Mouse (Mus musculus) limb, embryonic 11.5 days (tissue): ENCODE measurements around the gene Tpst1. TPM values are rescaled to one million over a fixed set of nuclear protein-coding genes. Genes with fewer than 3 reads are reported as not detected.

Experiments
- ATAC-seq: fragments of 200-750 bp; cut with Nextera tagmentation; 2 replicates; pipeline ENCODE4 v1.8.0; 2017; ENCODE audit warnings: low read depth; ENCODE audit not compliant: insufficient number of reproducible peaks, low FRiP score, low TSS enrichment
- DNase-seq: peaks from one replicate; pipeline ENCODE4 v3.0.0-alpha.2; 2015; ENCODE audit warnings: low spot score
- H3K27ac ChIP-seq: fragments of 300-500 bp; sonication (generic); replicated peaks from 2 replicates; pipeline ENCODE4 v1.5.1; 2014; ENCODE audit warnings: low read depth, mild to moderate bottlenecking, low read length
- H3K27me3 ChIP-seq: fragments of 300-500 bp; sonication (generic); 2 replicates; pipeline ENCODE4 v1.6.1; 2014; ENCODE audit warnings: mild to moderate bottlenecking, low read length, mixed read lengths; ENCODE audit not compliant: control insufficient read depth, insufficient read depth
- H3K36me3 ChIP-seq: fragments of 300-500 bp; sonication (generic); 2 replicates; pipeline ENCODE4 v1.6.1; 2014; ENCODE audit warnings: mild to moderate bottlenecking, low read length, moderate library complexity, mixed read lengths; ENCODE audit not compliant: control insufficient read depth, insufficient read depth
- H3K4me1 ChIP-seq: fragments of 300-500 bp; sonication (generic); 2 replicates; pipeline ENCODE4 v1.6.1; 2014; ENCODE audit warnings: low read length, mixed read lengths; ENCODE audit not compliant: control insufficient read depth, insufficient read depth
- H3K4me2 ChIP-seq: fragments of 300-500 bp; sonication (generic); 2 replicates; pipeline ENCODE4 v1.6.1; 2014; ENCODE audit warnings: low read depth, mild to moderate bottlenecking, moderate library complexity; ENCODE audit not compliant: severe bottlenecking
- H3K4me3 ChIP-seq: fragments of 300-500 bp; sonication (generic); 2 replicates; pipeline ENCODE4 v1.5.1; 2014; ENCODE audit warnings: low read depth, low read length
- H3K9ac ChIP-seq: fragments of 300-500 bp; sonication (generic); 2 replicates; pipeline ENCODE4 v1.6.1; 2014; ENCODE audit warnings: mild to moderate bottlenecking, low read length
- H3K9me3 ChIP-seq: fragments of 300-500 bp; sonication (generic); 2 replicates; pipeline ENCODE4 v1.6.1; 2016; ENCODE audit warnings: low read length; ENCODE audit not compliant: control insufficient read depth
- WGBS: fragments of 180-500 bp; shearing (Covaris S2); extraction: QIAGEN DNeasy Blood & Tissue Kit; methylation state at CpG from one replicate; pipeline ENCODE4 v1.1.7; 2014; 5-methylcytosine and 5-hydroxymethylcytosine counted together
- polyA plus RNA-seq: library from polyadenylated mRNA; unstranded; fragments of >200 nt; fragmentation: Nextera tagmentation; extraction: Ambion mirVana; gene quantifications from 2 replicates; pipeline ENCODE4 v1.2.1, GENCODE M21; 2014

Gene Tpst1
- polyA plus RNA-seq, 1 experiment from 2014 or later, result 73.0 TPM

DNA sequence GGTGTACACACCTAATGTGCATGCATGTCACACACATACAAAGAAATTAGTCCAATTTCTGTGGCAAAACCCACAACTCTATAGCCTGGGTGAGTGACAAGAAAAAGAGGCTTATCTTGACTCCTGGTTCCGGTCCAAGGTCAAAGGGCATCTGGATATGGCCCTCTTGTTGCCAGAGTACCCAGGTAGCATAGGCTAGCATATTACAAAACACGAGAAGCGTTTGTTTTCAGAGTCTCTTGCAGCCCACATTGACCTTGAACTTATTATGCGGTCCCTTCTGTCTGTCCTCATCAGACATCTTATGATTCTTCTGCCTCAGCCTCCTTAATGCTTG lies 12.8 kb upstream of the Tpst1 start:
- H3K27ac ChIP-seq, result no peak overlapping the region
- WGBS, result 97% methylated on average over 4 of the region's 4 CpGs
- H3K4me3 ChIP-seq, result no peak overlapping the region
- no peaks in the 10 kb centered on the region for H3K4me1 ChIP-seq
- no peaks in the 10 kb centered on the region for H3K27me3 ChIP-seq
- no peak overlapping the region for H3K4me2 ChIP-seq
- no peaks in the 10 kb centered on the region for H3K9me3 ChIP-seq
- peaks cover 6% of the 10 kb centered on the region; the same call in 1 of the 2 replicates for H3K36me3 ChIP-seq
- ATAC-seq (no peak), DNase-seq (no peak)
- H3K9ac ChIP-seq, result no peak overlapping the region

DNA sequence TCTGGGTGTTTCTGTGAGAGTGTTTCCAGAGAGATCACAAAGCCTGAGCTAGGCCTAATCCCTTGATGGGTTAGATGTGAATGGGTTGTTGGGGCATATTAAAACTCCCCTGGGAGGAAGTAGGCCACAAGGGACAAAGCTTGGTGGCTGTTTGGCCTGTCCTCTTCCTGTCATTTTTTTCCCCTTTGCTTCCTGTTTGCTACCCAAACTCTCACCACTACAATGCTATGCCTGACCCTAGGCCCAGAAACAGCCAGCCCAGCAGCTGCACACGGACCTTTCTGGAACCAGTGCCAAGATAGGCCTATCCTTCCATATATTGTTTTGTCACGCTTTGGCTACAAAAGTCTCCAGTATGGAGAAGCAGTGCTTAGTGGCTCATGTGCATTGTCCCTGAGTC lies 11.0 kb upstream of the Tpst1 start:
- DNase-seq (no peak), ATAC-seq (no peak)
- Histone ChIP-seq H3K9ac (no peak overlapping the region), H3K27me3 (no peaks in the 10 kb centered on the region), H3K4me3 (no peak overlapping the region), H3K27ac (no peak overlapping the region), H3K36me3 (peaks cover 6% of the 10 kb centered on the region; the same call in 1 of the 2 replicates), H3K4me1 (no peaks in the 10 kb centered on the region), H3K4me2 (no peak overlapping the region), H3K9me3 (no peaks in the 10 kb centered on the region)
- 77% methylated on average over 2 of the region's 2 CpGs for WGBS

DNA sequence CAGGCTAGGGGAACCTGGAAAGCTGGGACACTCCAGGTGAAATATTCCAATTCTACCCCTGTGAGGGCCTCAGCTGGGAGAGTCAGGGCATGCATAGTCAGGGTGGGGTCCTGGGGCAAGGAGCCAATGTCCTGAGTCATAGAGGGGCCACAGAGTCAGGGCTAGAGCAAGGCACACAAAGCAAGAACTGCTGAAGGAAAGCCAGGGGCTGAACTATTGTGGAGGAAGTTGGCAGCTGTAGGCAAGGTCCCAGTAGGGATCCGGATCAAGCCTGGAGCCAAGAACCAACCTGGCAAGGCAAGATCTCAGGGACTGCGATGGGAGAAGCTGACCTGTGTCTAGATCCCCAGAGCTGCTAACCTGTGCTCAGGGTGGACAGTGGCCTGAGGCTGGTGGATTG lies 9.4 kb upstream of the Tpst1 start:
- Histone ChIP-seq H3K27me3 (no peaks in the 10 kb centered on the region), H3K27ac (no peak overlapping the region), H3K4me3 (no peak overlapping the region), H3K36me3 (peaks cover 4% of the 10 kb centered on the region; the same call in 1 of the 2 replicates), H3K4me1 (no peaks in the 10 kb centered on the region), H3K4me2 (no peak overlapping the region), H3K9me3 (no peaks in the 10 kb centered on the region), H3K9ac (no peak overlapping the region)
- WGBS, result 80% methylated on average over 2 of the region's 2 CpGs
- ATAC-seq (no peak), DNase-seq (no peak)

DNA sequence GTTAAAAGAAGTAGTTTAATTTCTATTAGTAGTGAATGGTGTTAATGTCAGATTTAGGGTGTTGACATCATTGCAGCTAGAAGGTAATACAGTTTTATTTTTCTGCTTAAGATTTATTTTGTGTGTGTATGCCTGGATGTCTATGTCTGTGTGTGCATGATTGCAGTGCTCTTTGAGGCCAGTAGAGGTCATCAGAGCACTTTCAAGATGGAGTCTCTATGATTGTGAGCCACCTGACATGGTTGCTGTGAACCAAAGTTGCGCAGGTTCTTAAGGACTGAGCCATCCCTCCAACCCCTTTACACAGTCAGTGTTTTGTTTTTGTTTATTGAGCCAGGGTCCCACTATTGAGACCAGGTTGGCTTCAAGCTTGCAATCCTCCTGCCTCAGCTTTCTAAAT lies 7.5 kb upstream of the Tpst1 start:
- DNase-seq, result no peak
- H3K36me3 ChIP-seq, result no peaks in the 10 kb centered on the region
- 100% methylated on average over 1 of the region's 1 CpGs for WGBS

DNA sequence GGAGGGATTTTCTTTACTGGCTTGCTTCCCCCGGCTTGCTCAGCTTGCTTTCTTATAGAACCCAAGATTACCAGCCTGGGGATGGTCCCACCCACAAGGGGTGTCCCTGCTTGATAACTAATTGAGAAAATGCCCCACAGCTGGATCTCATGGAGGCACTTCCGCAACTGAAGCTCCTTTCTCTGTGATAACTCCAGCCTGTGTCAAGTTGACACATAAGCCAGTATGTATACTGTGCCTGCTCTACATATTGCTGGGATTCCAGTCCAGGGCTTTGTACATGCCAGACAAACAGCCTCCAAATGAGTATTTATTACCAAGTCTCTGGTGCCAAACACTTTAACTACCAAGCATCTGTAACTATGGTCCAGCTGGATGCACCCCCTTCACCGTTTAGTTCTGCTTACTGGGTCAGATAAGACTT lies 5.3 kb upstream of the Tpst1 start:
- DNase-seq (no peak), ATAC-seq (no peak)
- Histone ChIP-seq H3K27me3 (no peaks in the 10 kb centered on the region), H3K4me3 (no peak overlapping the region), H3K4me2 (no peak overlapping the region), H3K36me3 (no peaks in the 10 kb centered on the region), H3K27ac (no peak overlapping the region), H3K9ac (no peak overlapping the region), H3K9me3 (no peaks in the 10 kb centered on the region), H3K4me1 (no peaks in the 10 kb centered on the region)
- WGBS, result 61% methylated on average over 3 of the region's 3 CpGs

More for the DNA sequence above, 7.5 kb upstream of the Tpst1 start:
- H3K27me3 ChIP-seq, result no peaks in the 10 kb centered on the region
- no peak overlapping the region for H3K4me3 ChIP-seq
- ATAC-seq, result no peak
- H3K4me2 ChIP-seq, result no peak overlapping the region
- H3K4me1 ChIP-seq, result no peaks in the 10 kb centered on the region
- no peak overlapping the region for H3K9ac ChIP-seq
- H3K27ac ChIP-seq, result no peak overlapping the region
- H3K9me3 ChIP-seq, result no peaks in the 10 kb centered on the region

DNA sequence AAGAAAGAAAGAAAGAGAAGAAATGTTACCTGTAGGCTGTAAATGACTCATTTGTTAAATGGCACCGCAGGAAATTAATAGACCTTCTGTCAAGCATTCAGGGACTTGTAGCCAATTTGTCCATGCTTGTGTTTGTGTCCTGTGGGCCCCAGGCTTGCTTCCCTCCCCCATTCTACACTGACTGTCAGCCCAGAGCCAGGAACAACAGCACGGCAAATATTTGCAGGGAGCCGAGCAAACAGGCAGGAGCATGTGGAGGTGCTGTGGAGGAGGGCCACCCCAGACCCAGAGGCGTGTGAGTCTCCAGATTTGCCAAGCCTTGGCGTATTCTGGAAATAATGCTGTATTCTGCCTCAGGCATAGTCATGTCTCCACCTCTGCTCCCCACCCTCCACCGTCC lies 1.4 kb downstream of the Tpst1 start:
- 75% methylated on average over 6 of the region's 6 CpGs for WGBS
- H3K9ac ChIP-seq, result no peak overlapping the region
- no peak overlapping the region for H3K4me2 ChIP-seq
- H3K36me3 ChIP-seq, result no peaks in the 10 kb centered on the region
- no peak overlapping the region for H3K27ac ChIP-seq
- no peak overlapping the region for H3K4me3 ChIP-seq
- no peaks in the 10 kb centered on the region for H3K27me3 ChIP-seq
- DNase-seq (no peak), ATAC-seq (no peak)
- peaks cover 3% of the 10 kb centered on the region; the same call in 1 of the 2 replicates for H3K4me1 ChIP-seq
- H3K9me3 ChIP-seq, result no peaks in the 10 kb centered on the region

DNA sequence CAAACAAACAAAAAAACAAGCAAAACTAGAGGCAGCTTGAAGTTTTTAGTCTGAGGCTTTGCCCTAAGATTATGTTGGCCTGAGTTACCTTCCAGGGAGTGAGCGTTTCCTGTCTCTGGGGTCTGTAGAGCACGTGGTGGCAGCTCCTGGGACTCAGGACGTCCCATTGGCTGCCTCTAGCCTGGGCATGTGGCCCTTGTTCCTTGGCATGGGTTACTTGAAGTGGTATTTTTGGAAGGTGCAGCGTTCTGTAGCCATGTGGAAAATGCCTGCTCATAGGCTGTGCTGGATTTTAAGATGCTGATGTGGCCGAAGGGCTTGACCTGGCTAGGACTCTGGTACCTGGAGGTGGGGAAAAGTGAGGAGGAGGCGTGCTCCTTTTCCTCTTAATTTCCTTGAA lies 3.3 kb downstream of the Tpst1 start:
- H3K4me3 ChIP-seq, result no peak overlapping the region
- H3K27me3 ChIP-seq, result no peaks in the 10 kb centered on the region
- no peak overlapping the region for H3K4me2 ChIP-seq
- H3K27ac ChIP-seq, result no peak overlapping the region
- DNase-seq (no peak), ATAC-seq (no peak)
- peaks cover 3% of the 10 kb centered on the region; the same call in 1 of the 2 replicates for H3K4me1 ChIP-seq
- WGBS, result 61% methylated on average over 6 of the region's 6 CpGs
- H3K36me3 ChIP-seq, result no peaks in the 10 kb centered on the region
- H3K9me3 ChIP-seq, result 0 out of 2 replicates have a peak, but pooled peaks cover 4% of the 10 kb centered on the region
- no peak overlapping the region for H3K9ac ChIP-seq

DNA sequence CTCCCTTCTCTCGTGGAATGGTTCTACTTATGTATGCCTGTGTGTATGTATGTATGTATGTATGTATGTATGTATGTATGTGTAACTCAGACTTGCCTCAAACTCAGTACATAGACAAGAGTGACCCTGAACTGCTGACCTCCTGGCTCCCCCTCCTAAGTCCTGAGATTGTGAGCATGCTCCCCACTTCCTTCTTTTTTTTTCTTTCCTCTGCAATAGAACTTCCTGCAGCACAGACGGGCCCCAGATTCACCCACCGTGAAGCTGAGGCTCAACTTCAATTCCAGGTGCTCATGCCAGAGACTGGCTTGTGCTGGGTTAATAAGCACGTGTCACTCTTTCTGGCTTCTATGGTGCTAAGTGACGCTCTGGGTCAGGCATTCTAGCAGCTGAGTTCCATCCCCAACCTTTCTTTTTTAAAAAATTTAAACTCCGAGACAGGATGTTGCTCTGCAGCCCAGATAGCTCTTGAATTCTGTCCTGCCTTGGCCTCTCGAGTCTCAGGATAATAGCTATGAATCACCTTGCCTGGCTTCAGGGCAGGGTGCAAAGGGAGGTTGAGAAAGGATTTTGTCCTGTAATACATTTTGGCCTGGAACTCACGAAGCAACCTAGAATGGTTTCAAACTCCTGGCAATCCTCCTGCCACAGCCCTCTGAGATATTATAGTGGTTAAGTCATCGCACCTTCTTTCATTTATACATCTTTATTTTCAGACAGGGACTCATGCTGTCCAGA lies 5.1 kb downstream of the Tpst1 start:
- WGBS, result 73% methylated on average over 9 of the region's 9 CpGs
- Histone ChIP-seq H3K4me2 (no peak overlapping the region), H3K27ac (no peak overlapping the region), H3K9me3 (0 out of 2 replicates have a peak, but pooled peaks cover 4% of the 10 kb centered on the region), H3K27me3 (no peaks in the 10 kb centered on the region), H3K9ac (peak overlapping the region; percentile 90; the same call in 1 of the 2 replicates), H3K36me3 (no peaks in the 10 kb centered on the region), H3K4me1 (peaks cover 3% of the 10 kb centered on the region; the same call in 1 of the 2 replicates), H3K4me3 (no peak overlapping the region)
- DNase-seq (no peak), ATAC-seq (no peak)

DNA sequence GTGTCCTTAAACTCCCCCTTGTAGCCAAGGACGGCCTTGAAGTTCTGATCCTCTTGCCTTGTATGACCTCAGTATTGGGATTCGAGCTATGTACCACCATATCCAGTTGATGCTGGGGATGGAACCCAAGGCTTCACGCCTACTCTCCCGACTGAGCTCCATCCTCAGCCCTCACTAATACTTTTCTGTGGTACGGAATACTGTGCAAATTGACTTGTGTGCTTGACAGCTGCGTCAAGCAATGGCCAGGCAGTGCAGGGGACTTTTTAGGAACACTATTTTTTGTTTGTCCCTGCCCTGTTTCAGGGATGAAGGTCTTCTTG lies 5.7 kb downstream of the Tpst1 start:
- Histone ChIP-seq H3K9me3 (0 out of 2 replicates have a peak, but pooled peaks cover 4% of the 10 kb centered on the region), H3K27ac (no peak overlapping the region), H3K27me3 (no peaks in the 10 kb centered on the region), H3K4me2 (peak overlapping the region; percentile 69), H3K36me3 (no peaks in the 10 kb centered on the region), H3K4me3 (peak overlapping the region; percentile 62), H3K4me1 (peaks cover 3% of the 10 kb centered on the region; the same call in 1 of the 2 replicates), H3K9ac (peak overlapping the region; percentile 90)
- DNase-seq (no peak), ATAC-seq (0 out of 2 replicates have a peak, but pooled peaks have one; percentile 11)
- WGBS, result 48% methylated on average over 6 of the region's 6 CpGs
